Mouse (Mus musculus) cerebellum, adult 9-11 months (tissue): ENCODE data around the gene Gm42517.

Source experiments
- DNase-seq: peaks from one replicate; pipeline ENCODE4 v3.0.0; 2022

Gene Gm42517

GRCm38 (mm10) chr5:108347843-108348242 is 19.9 kb downstream of the Gm42517 start:
- no peak for DNase-seq

- no peak for DNase-seq
Observed at GRCm38 (mm10) chr5:108345313-108346071, 22.2 kb downstream of the Gm42517 start.

GRCm38 (mm10) chr5:108343680-108344170 is 24.0 kb downstream of the Gm42517 start:
- no peak for DNase-seq

- no peak for DNase-seq
Observed at GRCm38 (mm10) chr5:108338049-108338448, 29.7 kb downstream of the Gm42517 start.

- no peak for DNase-seq
Observed at GRCm38 (mm10) chr5:108337385-108337784, 30.3 kb downstream of the Gm42517 start.

- DNase-seq = no peak
Observed at GRCm38 (mm10) chr5:108331051-108331450, 36.7 kb downstream of the Gm42517 start.
